Mouse (Mus musculus) A20 (cell line): ENCODE results near the gene Dao.

ENCODE experiments used
- DNase-seq: peaks from one replicate; pipeline ENCODE4 v3.0.0-alpha.2; 2011; ENCODE audit warnings: low read depth, low spot score

Dao gene

DNA sequence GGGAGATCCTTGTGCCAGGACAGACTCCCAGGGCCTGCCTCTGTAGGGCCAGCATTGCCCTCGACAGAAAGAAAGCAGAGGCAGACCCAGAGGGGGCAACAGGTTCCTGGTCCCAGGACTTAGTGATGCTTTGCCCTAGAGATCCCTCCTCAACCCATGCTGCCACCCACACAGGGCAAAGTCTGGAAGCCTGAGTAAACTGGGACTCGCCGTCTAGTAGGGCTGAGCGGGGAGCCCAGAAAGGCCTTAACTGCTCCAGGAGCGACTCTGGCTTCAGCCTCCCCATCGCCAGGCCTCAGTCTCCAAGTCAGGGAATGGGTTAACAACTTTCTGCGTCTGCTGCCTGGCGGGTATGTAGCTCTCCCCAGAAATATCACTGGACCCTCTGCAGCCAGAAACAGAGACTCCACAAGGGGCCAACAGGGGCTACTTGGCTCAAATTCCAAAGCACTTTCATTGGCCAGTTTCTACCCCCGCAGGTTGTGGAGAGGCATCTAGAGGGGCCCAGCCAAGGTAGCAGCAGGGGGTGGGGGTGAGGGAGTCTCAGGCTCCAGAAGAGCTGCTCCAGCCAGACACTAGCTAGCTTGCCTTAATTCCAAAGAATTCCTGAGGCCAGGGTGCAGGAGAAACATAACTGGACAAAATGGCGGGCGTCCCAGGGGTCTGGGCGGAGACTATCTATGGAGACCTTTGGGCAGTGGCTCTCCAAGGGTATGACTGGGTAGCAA lies 23.9 kb downstream of the Dao start:
- no peak for DNase-seq

GRCm38 (mm10) chr5:114028111-114028510 lies 24.6 kb downstream of the Dao start:
- no peak for DNase-seq

- no peak for DNase-seq
Measured at GRCm38 (mm10) chr5:114030652-114031051, 27.1 kb downstream of the Dao start.

DNA sequence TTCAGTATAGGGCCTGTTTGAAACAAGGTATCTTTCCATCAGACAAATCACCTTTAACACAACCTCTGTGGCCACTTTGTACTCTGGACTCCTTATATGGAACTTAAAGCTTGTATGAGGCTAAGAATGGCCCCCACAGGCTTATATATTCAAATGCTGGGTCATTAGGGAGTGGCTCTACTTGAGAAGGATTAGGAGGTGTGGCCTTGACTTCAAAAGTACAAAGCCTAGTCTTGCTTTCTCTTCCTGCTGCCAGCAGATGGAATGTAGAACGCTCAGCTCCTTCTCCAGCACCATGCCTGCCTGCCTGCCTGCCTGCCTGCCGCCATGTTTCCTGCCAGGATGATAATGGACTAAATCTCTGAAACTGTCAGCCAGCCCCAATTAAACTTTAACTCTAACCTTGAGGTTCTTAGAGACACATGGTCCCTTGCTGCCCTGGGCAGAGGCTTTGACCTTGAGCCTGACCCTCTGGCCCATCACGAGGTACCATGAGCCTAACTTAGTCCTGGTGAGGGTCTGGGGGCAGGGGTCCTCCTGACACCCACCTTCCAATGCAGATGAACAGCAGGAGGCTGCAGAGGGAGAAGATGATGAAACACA lies 28.8 kb downstream of the Dao start:
- DNase-seq, result no peak

- DNase-seq, result no peak
Measured at GRCm38 (mm10) chr5:114034393-114034792, 30.9 kb downstream of the Dao start.

GRCm38 (mm10) chr5:114035111-114035510 lies 31.6 kb downstream of the Dao start:
- DNase-seq, result no peak

DNA sequence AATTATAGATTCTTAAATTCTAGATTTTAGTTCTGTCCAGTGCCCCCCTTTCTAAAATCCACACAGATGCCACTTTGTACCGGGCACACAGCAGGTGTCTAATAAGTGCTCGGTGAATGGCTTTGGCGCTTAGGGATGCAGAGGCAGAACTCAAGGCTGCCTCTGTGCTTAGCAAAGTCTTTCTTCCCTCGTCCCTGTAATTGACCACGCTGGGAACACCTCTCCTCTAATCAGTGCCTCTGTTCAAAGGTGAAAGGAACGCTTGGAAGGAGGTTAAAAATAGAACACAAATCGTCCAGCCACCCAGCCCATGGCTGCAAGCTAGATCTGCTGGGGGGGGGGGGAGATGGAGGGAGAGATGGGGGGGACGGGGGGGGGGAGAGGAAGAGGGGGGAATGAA lies 37.0 kb downstream of the Dao start:
- no peak for DNase-seq

GRCm38 (mm10) chr5:114040911-114041310 lies 37.4 kb downstream of the Dao start:
- peak; percentile 17 for DNase-seq

- DNase-seq, result peak; percentile 67
Measured at GRCm38 (mm10) chr5:114041327-114041930, 37.9 kb downstream of the Dao start.

GRCm38 (mm10) chr5:114043800-114044199 lies 40.3 kb downstream of the Dao start:
- DNase-seq, result no peak

DNA sequence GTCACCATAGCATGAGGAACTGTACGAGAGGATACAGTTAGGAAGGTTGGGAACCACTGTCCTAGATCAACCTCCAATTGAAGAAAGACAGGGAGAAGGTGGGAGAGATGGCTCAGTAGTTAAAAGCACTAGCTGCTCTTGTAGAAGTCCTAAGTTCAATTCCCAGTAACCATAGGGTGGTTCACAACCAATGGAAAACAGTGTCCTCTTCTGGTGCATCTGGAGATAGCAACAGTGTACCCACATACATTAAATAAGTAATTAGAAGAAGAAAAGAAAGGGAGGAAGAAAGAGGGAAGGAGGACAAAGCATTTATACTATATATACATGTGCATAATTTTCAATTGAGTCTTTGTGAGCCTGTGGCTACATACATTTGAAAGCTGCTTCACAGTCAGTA lies 41.6 kb downstream of the Dao start:
- peak; percentile 41 for DNase-seq

- DNase-seq, result no peak
Measured at GRCm38 (mm10) chr5:114046151-114046550, 42.6 kb downstream of the Dao start.

GRCm38 (mm10) chr5:114046604-114047003 lies 43.1 kb downstream of the Dao start:
- peak; percentile 11 for DNase-seq

DNA sequence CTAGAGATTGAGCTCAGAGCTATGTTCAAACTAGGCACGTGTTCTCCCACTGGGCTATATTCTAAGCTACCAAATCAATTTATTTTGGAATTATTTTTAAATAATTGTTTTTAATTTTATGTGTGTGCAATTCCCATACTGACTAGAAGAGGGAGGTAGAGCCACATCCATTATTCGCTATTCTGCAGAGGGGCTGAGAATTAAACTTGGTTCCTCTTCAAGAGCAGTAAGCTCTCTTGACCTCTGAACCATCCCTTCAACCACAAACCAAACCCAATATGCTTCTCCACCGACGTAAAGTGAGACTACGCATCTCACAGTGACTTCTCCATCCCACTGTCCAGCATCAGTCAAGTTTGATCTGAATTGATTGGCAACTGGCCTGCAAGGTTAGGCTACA lies 43.7 kb downstream of the Dao start:
- peak; percentile 54 for DNase-seq

DNA sequence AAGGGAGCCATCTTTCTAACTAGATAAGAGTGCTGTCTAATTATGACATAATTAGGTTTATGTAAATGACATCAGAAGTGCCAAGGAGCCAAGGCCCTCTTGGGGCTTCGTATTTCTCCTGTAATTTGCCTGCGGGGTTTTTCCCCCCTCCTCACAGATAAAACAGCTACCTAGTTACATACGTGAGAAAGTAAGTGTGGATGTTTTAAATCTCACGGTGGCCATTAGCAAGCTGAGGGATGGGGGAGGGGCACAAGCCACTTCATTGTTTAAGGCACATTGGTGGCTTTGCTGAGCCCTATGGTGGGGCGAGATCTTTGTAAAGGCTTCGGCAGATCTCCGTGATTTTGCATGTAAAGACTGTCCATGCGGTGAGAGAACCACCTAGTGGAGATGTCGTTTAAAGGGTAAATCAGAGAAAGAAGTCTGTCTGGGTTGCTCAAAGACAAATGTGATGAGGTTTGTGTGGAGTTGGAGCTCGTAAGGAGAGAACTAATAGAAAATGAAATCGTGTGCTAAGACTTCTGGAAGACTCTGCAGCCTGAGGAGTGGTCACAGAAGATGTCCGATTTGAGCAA lies 45.3 kb downstream of the Dao start:
- DNase-seq, result peak; percentile 42

- peak; percentile 66 for DNase-seq
Measured at GRCm38 (mm10) chr5:114052246-114052761, 48.8 kb downstream of the Dao start.

DNA sequence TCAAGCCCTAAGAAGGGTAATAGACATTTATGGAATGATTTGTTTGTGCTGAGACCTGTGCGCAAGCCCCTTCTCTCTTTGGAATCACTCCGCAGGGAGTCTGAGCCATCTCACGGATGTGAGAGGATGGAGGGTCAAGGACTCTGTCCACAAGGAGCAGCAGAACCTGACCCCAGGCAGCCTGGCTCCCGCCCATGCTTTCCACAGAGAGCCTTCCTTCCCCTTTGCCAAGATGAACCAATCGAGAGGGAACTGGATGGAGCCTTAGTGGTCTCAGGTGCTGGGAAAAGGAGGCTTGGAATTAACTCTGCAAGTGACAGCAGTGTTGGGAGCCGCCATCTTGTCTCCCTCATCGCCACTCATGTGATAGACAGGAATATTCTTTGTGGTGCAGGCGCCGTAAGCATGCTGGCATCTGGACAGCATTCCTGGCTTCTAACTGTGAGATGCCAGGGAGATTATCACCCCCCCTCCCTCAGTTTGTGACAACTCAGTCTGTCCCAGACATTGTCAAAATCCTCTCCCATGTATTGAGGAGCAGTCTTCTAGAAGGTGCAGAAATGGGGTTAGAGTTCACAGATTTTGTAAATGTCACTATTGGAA lies 53.7 kb downstream of the Dao start:
- DNase-seq, result no peak

DNA sequence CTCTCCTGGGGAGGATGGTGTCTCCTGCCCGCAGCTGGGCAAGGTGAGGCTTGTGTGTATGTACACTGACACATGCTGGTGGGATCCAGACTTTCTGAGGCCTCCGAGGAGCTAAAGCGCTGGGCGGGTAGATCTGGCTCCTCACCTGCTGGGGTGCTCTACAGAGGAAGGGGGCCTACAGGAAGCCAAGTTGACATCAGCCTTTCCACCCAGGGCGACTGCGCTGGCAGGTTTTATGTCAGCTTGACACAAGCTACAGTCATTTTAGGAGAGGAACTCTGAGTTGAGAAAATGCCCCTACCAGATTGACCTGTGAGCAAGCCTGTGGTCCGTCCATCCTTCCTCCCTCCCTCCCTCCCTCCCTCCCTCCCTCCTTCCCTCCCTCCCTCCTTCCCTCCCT lies 58.2 kb downstream of the Dao start:
- DNase-seq, result peak; percentile 39

- DNase-seq, result no peak
Measured at GRCm38 (mm10) chr5:114063958-114064357, 60.5 kb downstream of the Dao start.

GRCm38 (mm10) chr5:114065161-114065560 lies 61.7 kb downstream of the Dao start, which contains the start of gene Usp30:
Usp30 (plus strand) TSS chr5:114065461.
- no peak for DNase-seq

DNA sequence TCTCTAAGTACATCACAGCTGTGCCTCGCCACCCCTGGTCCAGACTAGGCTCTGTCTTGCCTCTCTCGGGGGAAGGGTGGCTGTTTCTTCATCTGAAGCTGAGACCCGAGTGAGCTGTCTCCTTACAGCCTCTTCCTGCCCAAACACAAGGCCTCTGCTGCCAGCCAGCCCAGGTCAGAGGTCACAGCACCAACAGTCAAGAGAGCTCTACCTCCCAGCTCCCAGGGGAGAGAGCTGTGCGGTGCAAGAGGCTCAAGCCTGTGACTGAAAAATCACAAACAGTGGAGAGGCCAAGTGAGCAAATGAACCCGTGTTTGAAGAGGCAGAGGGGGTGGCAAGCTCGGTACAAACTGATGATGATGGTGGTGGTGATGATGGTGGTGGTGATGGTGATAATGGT lies 63.1 kb downstream of the Dao start:
- no peak for DNase-seq

- no peak for DNase-seq
Measured at GRCm38 (mm10) chr5:114067543-114067942, 64.0 kb downstream of the Dao start.
